Mouse (Mus musculus) G1E (cell line): ENCODE measurements at regions not wholly inside any gene's neighbourhood (a gene's known extent, or its start where the extent isn't known, plus 50 kb on each side); places are given as distances from the start of the nearest gene placed in this dataset.

Source experiments
- CTCF ChIP-seq: IDR thresholded peaks from 2 replicates; pipeline ENCODE4 v1.5.1; 2012; ENCODE audit warnings: low read depth, low read length, inconsistent platforms, mixed read lengths
- GATA1 ChIP-seq: IDR thresholded peaks from 2 replicates; pipeline ENCODE4 v1.6.1; 2012; ENCODE audit warnings: borderline replicate concordance, low read length, inconsistent platforms, mixed read lengths
- GATA2 ChIP-seq: IDR thresholded peaks from 2 replicates; pipeline ENCODE4 v1.6.1; 2012; ENCODE audit warnings: low read depth, low read length, inconsistent platforms, borderline replicate concordance
- POLR2AphosphoS5 ChIP-seq: IDR thresholded peaks from 2 replicates; pipeline ENCODE4 v1.6.1; 2012; ENCODE audit warnings: low read depth, low read length, inconsistent platforms; ENCODE audit not compliant: insufficient replicate concordance
- TAL1 ChIP-seq: conservative IDR thresholded peaks from 2 replicates; pipeline ENCODE4 v1.6.1; 2012; ENCODE audit warnings: low read depth, low read length, inconsistent platforms, mixed read lengths

DNA sequence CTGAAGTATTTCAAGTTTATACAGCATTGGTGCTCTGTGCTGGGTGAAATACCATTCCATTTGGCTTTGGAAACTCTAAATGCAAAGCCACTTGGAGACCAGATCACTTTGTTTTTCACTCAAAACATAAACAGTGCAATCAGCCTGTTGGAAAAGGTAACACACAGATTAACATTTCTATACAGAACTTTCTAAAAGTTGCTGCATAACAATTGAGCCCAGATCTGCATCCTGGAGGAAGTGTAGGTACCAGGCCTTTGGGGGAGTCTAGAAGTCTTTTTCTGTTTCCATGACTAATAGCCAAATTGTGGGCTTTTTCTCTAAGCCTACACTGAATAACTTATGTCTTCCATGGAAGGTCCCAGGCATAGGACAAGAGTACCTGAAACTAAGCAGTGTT, 648.1 kb upstream of the Lmcd1 start:
- TF ChIP-seq CTCF (no peak), GATA1 (no peak), TAL1 (no peak), POLR2AphosphoS5 (no peak), GATA2 (no peak)
